Mouse (Mus musculus): ENCODE data around the gene Asns. TPM values are rescaled to one million over a fixed set of nuclear protein-coding genes. Genes with fewer than 3 reads are reported as not detected.
A peak's percentile ranks its signal among the peaks of the same experiment; 100 is the strongest.

Gene Asns
- polyA plus RNA-seq, 1 experiment from 2014 or later, result 77.8 TPM

GRCm38 (mm10) chr6:7706796-7707195 lies 13.7 kb upstream of the Asns start:
- no peak for ATAC-seq (ENCODE audit: insufficient number of reproducible peaks, insufficient read depth, low FRiP score, low TSS enrichment, low read depth)
- Histone ChIP-seq H3K27ac (no peak overlapping the region), H3K27me3 (no peaks in the 10 kb centered on the region), H3K9me3 (no peaks in the 10 kb centered on the region), H3K4me3 (replicated peaks) (no peak overlapping the region), H3K9ac (replicated peaks) (no peak overlapping the region), H3K4me2 (no peak overlapping the region), H3K36me3 (no peaks in the 10 kb centered on the region), H3K4me1 (replicated peaks) (no peaks in the 10 kb centered on the region)
- WGBS, result 59% methylated on average over 1 of the region's 1 CpGs

GRCm38 (mm10) chr6:7697999-7698699 lies 5.1 kb upstream of the Asns start:
- Histone ChIP-seq H3K4me3 (replicated peaks) (no peak overlapping the region), H3K27me3 (no peaks in the 10 kb centered on the region), H3K9me3 (no peaks in the 10 kb centered on the region), H3K27ac (no peak overlapping the region), H3K9ac (replicated peaks) (no peak overlapping the region), H3K4me1 (replicated peaks) (no peaks in the 10 kb centered on the region), H3K36me3 (no peaks in the 10 kb centered on the region), H3K4me2 (no peak overlapping the region)
- ATAC-seq (ENCODE audit: insufficient number of reproducible peaks, insufficient read depth, low FRiP score, low TSS enrichment, low read depth), result no peak
- 85% methylated on average over 6 of the region's 6 CpGs for WGBS

- ATAC-seq (ENCODE audit: insufficient number of reproducible peaks, insufficient read depth, low FRiP score, low TSS enrichment, low read depth), result no peak
- WGBS, result 80% methylated on average over 4 of the region's 4 CpGs
- Histone ChIP-seq H3K9ac (replicated peaks) (no peak overlapping the region), H3K9me3 (no peaks in the 10 kb centered on the region), H3K36me3 (no peaks in the 10 kb centered on the region), H3K4me3 (replicated peaks) (no peak overlapping the region), H3K27me3 (no peaks in the 10 kb centered on the region), H3K4me2 (no peak overlapping the region), H3K4me1 (replicated peaks) (no peaks in the 10 kb centered on the region), H3K27ac (no peak overlapping the region)
Observed at GRCm38 (mm10) chr6:7697077-7697643, 4.1 kb upstream of the Asns start.

- no peaks in the 10 kb centered on the region for H3K36me3 ChIP-seq
- ATAC-seq (ENCODE audit: insufficient number of reproducible peaks, insufficient read depth, low FRiP score, low TSS enrichment, low read depth), result no peak
- 0 out of 2 replicates have a peak, but pooled peaks cover 3% of the 10 kb centered on the region for H3K4me1 ChIP-seq (replicated peaks)
- H3K27me3 ChIP-seq, result no peaks in the 10 kb centered on the region
- H3K9me3 ChIP-seq, result no peaks in the 10 kb centered on the region
- WGBS, result 56% methylated on average over 3 of the region's 3 CpGs
- H3K27ac ChIP-seq, result no peak overlapping the region
- H3K9ac ChIP-seq (replicated peaks), result no peak overlapping the region
- no peak overlapping the region for H3K4me2 ChIP-seq
- no peak overlapping the region for H3K4me3 ChIP-seq (replicated peaks)
Observed at GRCm38 (mm10) chr6:7696641-7697040, 3.6 kb upstream of the Asns start.

DNA sequence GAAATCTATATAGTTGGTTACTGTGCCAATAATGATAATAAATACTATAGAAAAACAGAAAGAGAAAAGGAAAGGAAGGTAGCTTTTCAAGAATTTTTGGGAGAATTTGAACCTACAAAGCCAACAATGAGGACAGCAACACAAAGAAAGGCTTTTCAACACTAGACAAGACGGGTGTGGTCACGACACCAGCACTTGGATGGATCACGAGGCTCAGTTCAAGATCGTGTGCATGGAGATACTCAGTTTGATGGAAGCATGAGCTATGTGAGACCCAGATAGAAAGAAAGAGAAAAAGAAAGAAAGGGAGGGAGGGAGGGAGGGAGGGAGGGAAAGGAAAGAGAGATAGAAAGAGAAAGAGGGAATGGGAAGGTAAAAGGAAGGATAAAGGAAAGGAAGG lies 2.8 kb upstream of the Asns start:
- ATAC-seq (ENCODE audit: insufficient number of reproducible peaks, insufficient read depth, low FRiP score, low TSS enrichment, low read depth), result no peak
- no peak overlapping the region for H3K4me3 ChIP-seq (replicated peaks)
- no peaks in the 10 kb centered on the region for H3K36me3 ChIP-seq
- WGBS, result 93% methylated on average over 4 of the region's 4 CpGs
- H3K27ac ChIP-seq, result no peak overlapping the region
- H3K9ac ChIP-seq (replicated peaks), result no peak overlapping the region
- 0 out of 2 replicates have a peak, but pooled peaks cover 3% of the 10 kb centered on the region for H3K4me1 ChIP-seq (replicated peaks)
- H3K9me3 ChIP-seq, result no peaks in the 10 kb centered on the region
- no peak overlapping the region for H3K4me2 ChIP-seq
- no peaks in the 10 kb centered on the region for H3K27me3 ChIP-seq

GRCm38 (mm10) chr6:7693666-7694065 lies 612 bp upstream of the Asns start:
- Histone ChIP-seq H3K9me3 (no peaks in the 10 kb centered on the region), H3K27me3 (no peaks in the 10 kb centered on the region), H3K4me1 (replicated peaks) (peaks cover 6% of the 10 kb centered on the region; the same call in 1 of the 2 replicates), H3K36me3 (no peaks in the 10 kb centered on the region), H3K27ac (no peak overlapping the region), H3K9ac (replicated peaks) (no peak overlapping the region), H3K4me3 (replicated peaks) (no peak overlapping the region), H3K4me2 (peak overlapping the region; percentile 77; the same call in 1 of the 2 replicates)
- ATAC-seq (ENCODE audit: insufficient number of reproducible peaks, insufficient read depth, low FRiP score, low TSS enrichment, low read depth), result no peak
- 72% methylated on average over 5 of the region's 5 CpGs for WGBS

GRCm38 (mm10) chr6:7692451-7692850 lies 603 bp downstream of the Asns start:
- peak overlapping the region; percentile 80 for H3K9ac ChIP-seq (replicated peaks)
- H3K27me3 ChIP-seq, result no peaks in the 10 kb centered on the region
- H3K4me1 ChIP-seq (replicated peaks), result peaks cover 6% of the 10 kb centered on the region; the same call in 1 of the 2 replicates
- no peaks in the 10 kb centered on the region for H3K36me3 ChIP-seq
- peak overlapping the region; percentile 77 for H3K4me2 ChIP-seq
- WGBS, result 0% methylated on average over 12 of the region's 12 CpGs
- peak; percentile 40 for ATAC-seq (ENCODE audit: insufficient number of reproducible peaks, insufficient read depth, low FRiP score, low TSS enrichment, low read depth)
- H3K9me3 ChIP-seq, result no peaks in the 10 kb centered on the region
- H3K4me3 ChIP-seq (replicated peaks), result peak overlapping the region; percentile 79
- H3K27ac ChIP-seq, result peak overlapping the region; percentile 42; the same call in 1 of the 2 replicates

DNA sequence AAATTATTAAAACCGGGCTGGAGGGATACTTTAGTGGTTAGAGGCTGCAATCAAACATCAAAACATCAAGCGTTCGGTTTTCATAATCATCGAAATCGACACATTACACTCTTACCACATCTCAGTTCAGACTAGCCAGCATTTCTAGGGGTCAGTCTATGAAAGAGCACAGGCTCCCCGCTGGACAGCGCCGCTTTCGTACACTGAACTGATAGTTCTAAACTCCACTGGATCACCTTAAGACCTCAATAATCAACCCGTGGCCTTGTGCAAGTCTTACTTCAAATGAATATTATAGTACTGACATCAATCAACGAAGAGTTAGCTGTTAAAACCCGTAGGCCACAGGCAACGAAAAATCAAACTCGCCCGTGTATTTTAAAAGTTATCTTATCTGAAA lies 1.0 kb downstream of the Asns start:
- no peaks in the 10 kb centered on the region for H3K27me3 ChIP-seq
- H3K9me3 ChIP-seq, result no peaks in the 10 kb centered on the region
- no peak overlapping the region for H3K9ac ChIP-seq (replicated peaks)
- H3K36me3 ChIP-seq, result no peaks in the 10 kb centered on the region
- no peak overlapping the region for H3K27ac ChIP-seq
- H3K4me1 ChIP-seq (replicated peaks), result peaks cover 6% of the 10 kb centered on the region; the same call in 1 of the 2 replicates
- H3K4me2 ChIP-seq, result peak overlapping the region; percentile 77
- 32% methylated on average over 15 of the region's 15 CpGs for WGBS
- peak overlapping the region; percentile 79 for H3K4me3 ChIP-seq (replicated peaks)
- ATAC-seq (ENCODE audit: insufficient number of reproducible peaks, insufficient read depth, low FRiP score, low TSS enrichment, low read depth), result no peak

- H3K36me3 ChIP-seq, result no peaks in the 10 kb centered on the region
- no peaks in the 10 kb centered on the region for H3K27me3 ChIP-seq
- no peak overlapping the region for H3K4me2 ChIP-seq
- no peak for ATAC-seq (ENCODE audit: insufficient number of reproducible peaks, insufficient read depth, low FRiP score, low TSS enrichment, low read depth)
- 46% methylated on average over 9 of the region's 9 CpGs for WGBS
- no peak overlapping the region for H3K27ac ChIP-seq
- no peak overlapping the region for H3K9ac ChIP-seq (replicated peaks)
- H3K4me1 ChIP-seq (replicated peaks), result peaks cover 6% of the 10 kb centered on the region; the same call in 1 of the 2 replicates
- H3K4me3 ChIP-seq (replicated peaks), result no peak overlapping the region
- H3K9me3 ChIP-seq, result no peaks in the 10 kb centered on the region
Observed at GRCm38 (mm10) chr6:7690456-7690855, 2.6 kb downstream of the Asns start.

DNA sequence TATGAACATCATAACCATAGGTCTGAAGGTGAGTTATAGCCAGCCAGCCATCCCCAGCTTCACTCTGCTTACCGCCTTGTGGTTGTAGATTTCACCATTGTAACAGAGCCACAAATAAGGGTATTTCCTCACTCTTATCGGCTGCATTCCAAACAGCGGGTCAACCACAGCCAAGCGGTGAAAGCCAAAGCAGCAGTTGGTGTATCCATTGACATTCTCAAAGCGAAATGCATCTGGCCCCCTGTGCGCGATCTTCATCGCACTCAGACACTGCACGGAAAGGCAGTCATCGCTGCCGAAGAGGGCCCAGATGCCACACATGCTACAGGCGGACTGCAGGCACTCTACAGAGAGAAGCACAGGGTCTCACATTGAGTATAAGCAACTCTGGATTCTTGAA lies 3.9 kb downstream of the Asns start:
- Histone ChIP-seq H3K27me3 (no peaks in the 10 kb centered on the region), H3K36me3 (no peaks in the 10 kb centered on the region; the same call in 1 of the 2 replicates), H3K9me3 (no peaks in the 10 kb centered on the region), H3K27ac (no peak overlapping the region), H3K4me2 (no peak overlapping the region), H3K4me1 (replicated peaks) (peaks cover 6% of the 10 kb centered on the region; the same call in 1 of the 2 replicates), H3K9ac (replicated peaks) (no peak overlapping the region), H3K4me3 (replicated peaks) (no peak overlapping the region)
- no peak for ATAC-seq (ENCODE audit: insufficient number of reproducible peaks, insufficient read depth, low FRiP score, low TSS enrichment, low read depth)
- WGBS, result 93% methylated on average over 12 of the region's 12 CpGs

DNA sequence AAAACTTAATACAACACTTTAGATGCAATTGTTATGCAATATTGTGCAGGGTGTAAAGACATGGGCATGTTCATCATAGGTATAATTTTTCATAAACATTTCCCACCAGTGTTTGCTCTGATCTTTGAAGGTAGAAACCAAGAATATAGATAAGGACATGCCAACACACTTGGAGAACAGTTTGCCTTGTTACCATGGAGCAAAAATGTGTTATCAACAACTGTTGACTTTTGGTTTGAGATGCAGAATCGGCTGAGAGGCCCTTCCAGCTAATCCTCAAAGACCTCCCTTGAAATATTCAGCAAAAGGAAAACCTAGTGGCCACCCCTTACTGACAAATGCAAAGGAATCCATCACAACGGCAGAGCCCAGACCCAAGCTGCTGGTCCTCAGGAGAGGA lies 7.0 kb downstream of the Asns start:
- H3K9ac ChIP-seq (replicated peaks), result no peak overlapping the region
- ATAC-seq (ENCODE audit: insufficient number of reproducible peaks, insufficient read depth, low FRiP score, low TSS enrichment, low read depth), result no peak
- no peak overlapping the region for H3K4me3 ChIP-seq (replicated peaks)
- H3K27ac ChIP-seq, result no peak overlapping the region
- H3K4me2 ChIP-seq, result no peak overlapping the region
- peaks cover 3% of the 10 kb centered on the region; the same call in 1 of the 2 replicates for H3K4me1 ChIP-seq (replicated peaks)
- 85% methylated on average over 2 of the region's 2 CpGs for WGBS
- no peaks in the 10 kb centered on the region for H3K27me3 ChIP-seq
- H3K9me3 ChIP-seq, result no peaks in the 10 kb centered on the region
- H3K36me3 ChIP-seq, result peaks cover 13% of the 10 kb centered on the region; the same call in 1 of the 2 replicates

Measured in limb, embryonic 12.5 days (tissue).